Mouse (Mus musculus): ENCODE results near the gene Stra6l. TPM values are rescaled to one million over a fixed set of nuclear protein-coding genes. Genes with fewer than 3 reads are reported as not detected.
A peak's percentile ranks its signal among the peaks of the same experiment; 100 is the strongest.

The Stra6l gene
- polyA plus RNA-seq (2012; rRNA removed), result 0.10 and 0.13 TPM in 2 replicates

GRCm38 (mm10) chr4:45848109-45848824, at the start of gene Stra6l:
TSS of gene Stra6l (plus strand) at chr4:45848664.
- DNase-seq (ENCODE audit: extremely low spot score in 1 of 2, low spot score in 1 of 2), result no peak

- peak; percentile 31 to 80 for DNase-seq (ENCODE audit: extremely low spot score in 1 of 2, low spot score in 1 of 2)
Measured at GRCm38 (mm10) chr4:45798964-45799363, 49.5 kb upstream of the Stra6l start, which contains the start of gene Aldh1b1. TSS of gene Aldh1b1 (plus strand) at chr4:45799022.

GRCm38 (mm10) chr4:45799956-45800537, 48.4 kb upstream of the Stra6l start:
- DNase-seq (ENCODE audit: extremely low spot score in 1 of 2, low spot score in 1 of 2), result no peak

- no peak for DNase-seq (ENCODE audit: extremely low spot score in 1 of 2, low spot score in 1 of 2)
Measured at GRCm38 (mm10) chr4:45802900-45803299, 45.6 kb upstream of the Stra6l start.

DNA sequence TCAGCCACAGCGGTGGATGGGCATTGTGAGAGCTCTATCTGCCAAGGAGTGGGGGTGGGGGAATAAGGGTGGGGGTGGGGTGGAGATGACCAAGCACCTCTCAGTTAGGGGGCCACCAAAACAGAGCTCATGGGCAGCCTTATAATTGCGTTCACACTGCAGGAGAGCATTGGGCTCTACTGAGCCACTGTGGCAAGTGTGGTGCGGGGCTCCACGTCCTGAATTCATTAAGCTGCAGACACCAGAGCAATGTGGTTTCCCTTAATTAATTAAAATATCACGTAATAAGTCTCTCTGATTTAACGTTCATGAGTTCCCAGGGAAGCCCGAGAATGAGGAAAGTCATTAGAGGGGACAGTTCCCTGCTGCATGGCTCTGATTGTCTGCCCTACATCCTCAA, 40.4 kb upstream of the Stra6l start:
- no peak for DNase-seq (ENCODE audit: extremely low spot score in 1 of 2, low spot score in 1 of 2)

GRCm38 (mm10) chr4:45811250-45811649, 37.2 kb upstream of the Stra6l start:
- no peak for DNase-seq (ENCODE audit: extremely low spot score in 1 of 2, low spot score in 1 of 2)

DNA sequence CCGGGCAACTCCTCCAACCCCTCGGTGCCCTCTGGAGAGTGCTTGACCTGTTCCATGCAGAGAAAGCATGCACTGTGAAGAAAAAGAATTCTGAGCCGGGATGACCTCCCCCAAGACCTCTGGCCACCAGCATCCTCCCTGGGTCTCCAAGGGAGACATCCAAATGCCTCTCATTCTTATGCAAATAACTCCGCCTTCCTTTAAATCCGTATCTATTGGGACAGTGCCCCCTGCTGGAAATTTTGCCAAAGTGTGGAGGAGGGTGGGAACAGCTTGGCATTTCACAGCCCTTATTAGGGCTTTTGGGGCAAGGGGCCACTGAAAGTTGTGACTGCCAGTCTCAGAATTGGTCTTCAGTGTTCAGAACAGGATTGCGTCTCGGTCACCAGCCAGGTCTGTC, 32.9 kb upstream of the Stra6l start:
- DNase-seq (ENCODE audit: extremely low spot score in 1 of 2, low spot score in 1 of 2), result peak in 1 of 2 experiments; percentile 79

- no peak for DNase-seq (ENCODE audit: extremely low spot score in 1 of 2, low spot score in 1 of 2)
Measured at GRCm38 (mm10) chr4:45818814-45819207, 29.7 kb upstream of the Stra6l start.

GRCm38 (mm10) chr4:45819208-45819931, 29.1 kb upstream of the Stra6l start:
- peak in 1 of 2 experiments; percentile 55 for DNase-seq (ENCODE audit: extremely low spot score in 1 of 2, low spot score in 1 of 2)

GRCm38 (mm10) chr4:45820074-45820830, 28.2 kb upstream of the Stra6l start:
- peak in 1 of 2 experiments; percentile 82 for DNase-seq (ENCODE audit: extremely low spot score in 1 of 2, low spot score in 1 of 2)

GRCm38 (mm10) chr4:45821995-45822394, 26.5 kb upstream of the Stra6l start:
- DNase-seq (ENCODE audit: extremely low spot score in 1 of 2, low spot score in 1 of 2), result no peak

GRCm38 (mm10) chr4:45822781-45823575, 25.5 kb upstream of the Stra6l start:
- no peak for DNase-seq (ENCODE audit: extremely low spot score in 1 of 2, low spot score in 1 of 2)

- DNase-seq (ENCODE audit: extremely low spot score in 1 of 2, low spot score in 1 of 2), result no peak
Measured at GRCm38 (mm10) chr4:45824049-45824760, 24.3 kb upstream of the Stra6l start.

GRCm38 (mm10) chr4:45824761-45825556, 23.5 kb upstream of the Stra6l start:
- no peak for DNase-seq (ENCODE audit: extremely low spot score in 1 of 2, low spot score in 1 of 2)

DNA sequence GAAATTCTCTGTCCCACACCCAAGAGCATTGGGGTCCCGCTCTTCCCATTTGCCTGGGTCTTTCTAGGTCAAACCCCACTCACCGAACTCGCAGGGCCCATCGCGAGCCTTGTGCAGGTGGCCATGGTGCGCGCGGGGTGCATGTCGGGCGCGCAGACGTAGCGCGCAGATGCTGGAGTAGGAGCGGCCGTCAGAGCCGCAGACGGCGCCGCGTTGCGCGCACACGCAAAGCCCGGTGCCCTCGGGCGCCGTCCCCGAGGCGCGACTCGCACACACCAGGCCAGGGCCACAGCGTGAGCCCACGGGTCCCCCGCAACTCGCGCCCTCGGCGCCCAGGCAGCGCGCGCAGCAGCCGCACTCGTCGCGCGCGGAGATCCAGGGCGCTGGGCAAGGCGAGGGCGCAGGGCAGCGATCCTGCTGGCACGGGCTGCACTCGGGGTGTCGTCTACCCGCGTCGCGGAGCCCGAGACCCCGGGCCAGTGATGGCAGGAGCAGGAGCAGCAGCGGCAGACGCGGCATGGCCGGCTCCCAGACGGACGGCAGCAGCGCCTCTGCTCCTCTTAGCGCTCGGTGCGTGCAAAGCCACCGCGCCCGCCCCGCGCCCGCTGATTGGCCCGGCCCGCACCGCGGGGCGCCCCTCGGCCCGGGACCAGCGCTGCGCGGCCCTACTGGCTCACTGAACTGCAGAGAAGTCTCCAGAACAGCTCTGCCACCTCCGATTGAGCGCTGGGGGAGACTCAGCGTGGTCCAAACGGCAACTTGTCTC, 22.0 kb upstream of the Stra6l start, which contains the start of gene Igfbpl1:
TSS of gene Igfbpl1 (minus strand) at position 649 of the 766 bp plus-strand sequence.
- DNase-seq (ENCODE audit: extremely low spot score in 1 of 2, low spot score in 1 of 2), result no peak

DNA sequence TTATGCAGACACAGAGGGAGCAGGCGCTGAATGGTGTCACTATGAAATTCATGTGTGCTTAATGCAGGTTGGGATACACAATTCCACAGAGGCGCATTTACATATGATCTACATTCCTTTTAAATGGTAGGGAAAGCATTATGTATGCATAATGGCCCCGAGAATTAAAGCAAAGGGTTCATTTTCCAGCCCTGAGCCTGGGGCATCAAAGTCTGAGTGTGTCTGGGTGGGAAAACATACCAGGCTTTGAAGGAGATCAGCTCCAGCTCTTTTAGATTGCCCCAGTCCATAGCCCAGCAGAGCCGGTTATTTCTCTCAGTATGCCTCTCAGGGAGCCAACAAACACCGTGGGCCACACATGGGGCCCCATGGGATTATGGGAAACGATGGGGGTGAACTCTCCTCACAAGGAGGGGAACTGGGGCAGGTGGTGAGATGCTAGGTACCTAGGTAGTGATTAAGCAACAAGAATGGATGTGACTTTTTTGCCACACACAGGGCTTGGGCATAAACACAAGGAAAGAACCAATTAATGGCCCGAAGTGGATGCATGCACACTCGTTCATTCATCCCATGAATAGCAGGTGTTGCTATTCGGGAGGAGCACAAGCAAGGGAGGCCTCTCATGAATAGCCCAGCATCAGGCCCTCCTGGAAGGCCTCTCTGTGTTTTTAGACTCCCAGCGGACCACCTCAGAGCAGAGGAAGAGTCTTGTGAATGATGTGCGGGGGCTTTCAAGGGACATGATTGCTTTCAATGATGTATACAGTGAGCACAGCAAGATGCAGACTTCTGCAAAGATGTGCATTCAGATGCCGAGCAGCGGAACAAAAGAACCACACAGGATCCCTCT, 18.3 kb upstream of the Stra6l start:
- DNase-seq (ENCODE audit: extremely low spot score in 1 of 2, low spot score in 1 of 2), result no peak

DNA sequence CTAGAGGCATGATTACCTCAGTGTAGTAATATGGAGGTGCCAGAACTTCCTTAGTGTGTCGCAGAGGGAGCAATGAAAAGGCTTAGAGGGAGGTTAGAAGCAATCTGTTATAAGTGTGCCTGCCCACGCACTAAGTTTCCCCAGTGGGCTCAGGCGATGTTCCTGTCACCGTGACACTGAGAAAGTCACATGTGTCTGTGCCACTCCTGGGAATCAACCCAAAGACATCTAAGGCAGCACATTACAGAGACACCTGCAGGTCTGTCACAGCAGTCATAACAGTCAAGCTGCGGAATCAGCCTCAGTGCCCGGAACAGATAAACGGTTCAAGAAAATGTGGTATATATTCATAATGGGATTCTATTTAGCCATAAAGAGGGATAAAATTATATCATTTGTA, 16.5 kb upstream of the Stra6l start:
- peak; percentile 56 to 62 for DNase-seq (ENCODE audit: extremely low spot score in 1 of 2, low spot score in 1 of 2)

Measured in frontal cortex, adult 2 months (tissue).